Mouse (Mus musculus): ENCODE results near the gene Gpx1. TPM values are rescaled to one million over a fixed set of nuclear protein-coding genes. Genes with fewer than 3 reads are reported as not detected.
A peak's percentile ranks its signal among the peaks of the same experiment; 100 is the strongest.
"Not testable (repeated sequence)": the region's sequence is repeated elsewhere in the genome, so short reads cannot be mapped to it uniquely, and the experiment has no call there.

The Gpx1 gene
- total RNA-seq (2017) = 1,127 and 1,204 TPM in 2 replicates

DNA sequence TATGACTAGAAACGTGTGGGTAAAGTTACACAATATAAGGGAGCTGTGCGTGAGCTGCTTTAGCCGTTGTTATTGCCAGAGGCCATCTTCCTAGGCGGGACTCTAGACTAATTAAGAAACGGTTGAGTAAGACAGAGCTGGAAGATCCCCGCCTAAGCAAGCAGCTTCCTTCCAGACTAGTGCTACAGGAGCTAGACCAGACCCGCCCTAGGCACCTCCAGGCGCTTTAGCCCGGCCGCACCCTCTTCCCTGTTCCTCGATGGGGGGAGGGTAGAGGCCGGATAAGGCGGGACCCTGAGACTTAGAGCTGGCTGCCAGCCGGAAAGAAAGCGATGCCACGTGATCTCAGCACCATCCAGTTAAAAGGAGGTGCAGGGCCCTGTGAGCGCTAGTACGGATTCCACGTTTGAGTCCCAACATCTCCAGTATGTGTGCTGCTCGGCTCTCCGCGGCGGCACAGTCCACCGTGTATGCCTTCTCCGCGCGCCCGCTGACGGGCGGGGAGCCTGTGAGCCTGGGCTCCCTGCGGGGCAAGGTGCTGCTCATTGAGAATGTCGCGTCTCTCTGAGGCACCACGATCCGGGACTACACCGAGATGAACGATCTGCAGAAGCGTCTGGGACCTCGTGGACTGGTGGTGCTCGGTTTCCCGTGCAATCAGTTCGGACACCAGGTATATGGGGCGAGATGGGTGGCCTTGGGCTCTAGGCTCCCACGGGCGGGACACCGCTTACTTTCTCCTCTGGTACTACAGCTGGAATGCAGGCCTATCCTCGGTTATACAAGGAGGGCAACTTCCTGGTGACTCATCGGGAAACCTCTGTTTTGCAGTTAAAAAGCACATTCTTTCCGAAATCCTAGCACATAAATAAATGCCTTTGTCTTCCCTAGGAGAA is at the start of gene Gpx1:
Gene Gpx1, plus strand, starts transcription at position 18 of the 896 bp plus-strand sequence.
- ATAC-seq (replicated peaks; ENCODE audit: low read depth, poor library complexity, severe bottlenecking) = peak; percentile 75

DNA sequence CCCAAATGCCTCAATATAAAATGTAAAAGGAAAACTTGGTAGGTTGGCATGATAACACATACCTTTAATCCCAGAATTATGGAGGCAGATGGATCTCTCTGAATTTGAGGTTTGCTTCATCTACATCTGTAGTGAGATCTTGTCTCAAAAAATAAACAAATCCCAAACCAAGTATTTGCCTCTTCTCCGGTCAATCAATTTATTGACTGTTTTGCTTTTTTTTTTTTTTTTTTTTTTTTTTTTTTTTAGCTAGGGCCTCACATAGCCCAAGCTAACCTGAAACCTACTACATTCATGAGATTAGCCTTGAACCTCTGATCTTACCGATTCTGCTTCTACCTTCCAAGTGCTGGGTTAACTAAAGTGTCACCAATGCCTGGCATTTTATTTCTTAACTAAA is 49.4 kb upstream of the Gpx1 start:
- no peak for ATAC-seq (replicated peaks; ENCODE audit: low read depth, poor library complexity, severe bottlenecking)

DNA sequence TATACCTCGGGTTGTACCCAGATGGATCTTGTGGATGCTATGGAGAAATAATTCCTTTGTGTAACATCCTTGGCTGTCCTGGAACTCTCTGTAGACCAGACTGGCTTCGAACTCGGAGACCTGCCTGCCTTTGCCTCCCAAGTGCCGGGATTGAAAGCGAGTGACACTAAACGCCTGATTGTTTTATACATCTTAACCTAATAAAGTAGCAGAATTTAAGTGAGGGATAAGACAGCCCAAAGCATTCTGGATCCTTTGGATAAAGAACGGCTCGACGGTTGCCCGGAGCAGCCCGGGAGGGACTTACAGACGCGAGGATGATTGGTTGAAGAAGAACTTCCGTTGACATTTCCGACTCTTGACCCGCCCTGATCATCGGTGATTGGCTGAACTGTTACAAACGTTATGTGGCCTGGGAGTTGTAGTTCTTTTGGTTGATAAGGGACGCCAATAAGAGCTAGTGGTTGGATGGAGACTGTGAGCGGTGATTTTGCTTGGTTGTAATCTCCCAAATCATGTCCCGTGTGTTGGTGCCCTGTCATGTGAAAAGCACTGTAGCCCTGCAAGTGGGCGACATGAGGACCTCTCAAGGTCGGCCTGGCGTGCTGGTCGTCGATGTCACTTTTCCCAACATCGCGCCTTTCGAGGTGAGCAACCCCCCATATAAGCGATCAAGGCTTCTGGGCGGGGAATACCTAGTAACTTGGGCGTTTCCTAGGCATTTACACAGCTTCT is 48.5 kb upstream of the Gpx1 start, which contains the start of gene Nicn1:
Gene Nicn1, plus strand, starts transcription at position 414 of the 735 bp plus-strand sequence.
- peak; percentile 100 for ATAC-seq (replicated peaks; ENCODE audit: low read depth, poor library complexity, severe bottlenecking)

DNA sequence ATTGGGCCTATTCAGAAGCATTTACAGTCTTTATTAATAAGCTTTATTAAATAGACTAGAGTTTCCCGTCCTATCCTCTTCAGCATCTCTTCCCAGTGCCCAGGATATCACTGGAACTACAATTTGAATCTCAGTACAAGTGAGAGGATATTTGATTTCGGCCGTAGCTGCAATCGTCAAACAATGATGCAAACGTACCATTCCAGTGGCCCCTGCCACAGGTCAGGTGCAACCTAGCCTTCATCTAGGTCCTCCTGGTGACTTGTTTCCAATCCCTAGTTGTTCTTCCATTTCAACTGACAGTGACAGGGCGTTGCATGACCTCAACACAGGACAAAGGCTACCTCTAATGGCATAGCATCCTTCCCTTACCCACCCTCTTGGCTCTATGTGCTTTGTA is 47.9 kb upstream of the Gpx1 start:
- ATAC-seq (replicated peaks; ENCODE audit: low read depth, poor library complexity, severe bottlenecking) = no peak

DNA sequence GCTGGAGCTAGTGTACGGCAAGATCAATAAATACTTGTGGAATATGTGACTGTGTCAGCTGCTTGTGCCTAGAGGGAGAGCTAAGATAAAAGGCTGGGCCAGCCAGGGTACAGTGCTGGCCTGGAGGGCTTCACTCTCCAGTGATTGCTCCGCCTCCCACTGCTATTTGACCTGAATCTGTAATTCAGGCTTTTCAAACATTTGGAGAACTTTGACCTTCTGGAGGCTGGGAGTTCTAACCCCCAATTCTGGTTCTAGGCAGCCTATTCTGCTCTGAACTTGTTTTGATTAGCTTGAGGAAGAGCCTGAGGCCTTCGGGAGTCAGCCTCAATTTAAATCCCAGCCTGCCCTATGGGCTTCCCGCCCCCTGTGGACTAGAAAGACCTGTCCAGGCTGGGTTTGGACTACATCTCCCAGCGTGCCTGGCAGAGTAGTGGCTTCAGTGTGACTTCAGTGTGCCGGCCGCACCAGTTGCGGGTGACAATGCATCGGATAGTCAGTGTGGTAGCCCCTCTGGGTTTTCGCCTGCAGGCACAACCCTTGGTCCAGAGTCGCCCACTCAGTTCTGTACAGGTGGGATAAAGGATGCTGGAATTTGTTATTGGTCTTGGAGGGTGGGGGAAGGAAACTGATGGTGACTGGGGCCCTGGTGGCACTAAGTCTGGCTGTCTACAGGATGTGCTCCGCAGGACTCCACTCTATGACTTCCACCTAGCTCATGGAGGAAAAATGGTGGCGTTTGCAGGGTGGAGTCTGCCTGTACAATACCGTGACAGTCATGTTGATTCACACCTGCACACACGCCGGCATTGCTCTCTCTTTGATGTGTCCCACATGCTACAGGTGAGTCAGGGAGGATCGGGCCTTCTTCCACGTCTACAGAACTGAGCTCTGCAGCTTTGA is 42.0 kb upstream of the Gpx1 start, which contains the start of gene Amt:
Gene Amt, plus strand, starts transcription at position 401 of the 903 bp plus-strand sequence.
- no peak for ATAC-seq (replicated peaks; ENCODE audit: low read depth, poor library complexity, severe bottlenecking)

DNA sequence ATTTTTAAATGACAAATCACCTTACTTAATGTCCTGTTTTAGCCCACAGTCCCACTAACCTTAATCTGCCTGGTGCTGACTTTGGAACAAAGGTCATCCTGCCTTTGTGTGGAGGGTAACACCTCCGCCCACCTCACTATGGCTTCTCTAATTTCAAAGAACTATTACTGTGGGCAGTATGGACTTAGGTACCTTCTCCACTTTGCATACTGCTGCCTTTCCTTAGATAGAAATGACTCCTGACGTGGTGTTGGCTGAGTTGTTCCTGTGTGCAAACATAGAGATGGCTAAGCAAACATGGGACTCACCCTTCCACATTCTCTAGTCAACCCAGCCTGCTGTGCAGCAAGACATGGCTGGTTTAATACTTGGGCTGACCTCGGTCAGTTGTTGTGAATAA is 36.9 kb upstream of the Gpx1 start:
- ATAC-seq (replicated peaks; ENCODE audit: low read depth, poor library complexity, severe bottlenecking) = no peak

DNA sequence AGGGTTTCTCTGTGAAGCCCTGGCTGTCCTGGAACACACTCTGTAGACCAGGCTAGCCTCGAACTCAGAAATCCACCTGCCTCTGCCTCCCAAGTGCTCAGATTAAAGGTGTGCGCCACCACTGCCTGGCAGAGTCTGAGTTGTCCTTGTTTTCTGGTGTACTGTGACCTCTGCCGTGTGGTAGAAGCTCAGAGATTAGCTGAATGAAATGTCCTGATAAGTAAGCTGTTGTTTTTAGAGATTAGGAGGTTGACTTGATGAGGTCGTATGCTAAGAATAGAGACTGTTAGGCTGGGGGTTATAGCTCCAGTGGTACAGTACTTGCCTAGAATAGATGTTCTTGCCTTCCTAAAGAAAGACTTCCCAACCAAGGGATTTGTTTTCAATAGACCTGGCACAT is 34.0 kb upstream of the Gpx1 start:
- no peak for ATAC-seq (replicated peaks; ENCODE audit: low read depth, poor library complexity, severe bottlenecking)

DNA sequence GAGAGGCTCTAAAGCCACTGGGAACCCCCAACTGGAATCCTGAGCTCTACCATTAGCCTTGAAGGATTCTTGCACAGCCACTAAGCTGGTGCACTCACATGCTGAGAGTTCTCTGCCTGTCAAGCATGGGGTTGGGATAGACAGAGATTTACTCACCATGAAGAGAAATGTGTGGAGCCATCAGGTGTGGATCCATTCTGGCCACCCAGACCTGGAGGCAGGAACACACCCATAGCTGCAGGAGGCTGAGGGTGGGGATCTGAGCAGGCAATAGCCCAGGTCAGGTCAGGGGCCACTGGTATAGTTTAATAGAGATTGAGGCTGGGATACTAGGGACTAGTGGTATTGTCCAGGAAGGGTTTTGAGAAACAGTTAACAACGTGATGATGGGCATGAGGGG is 33.5 kb upstream of the Gpx1 start:
- no peak for ATAC-seq (replicated peaks; ENCODE audit: low read depth, poor library complexity, severe bottlenecking)

DNA sequence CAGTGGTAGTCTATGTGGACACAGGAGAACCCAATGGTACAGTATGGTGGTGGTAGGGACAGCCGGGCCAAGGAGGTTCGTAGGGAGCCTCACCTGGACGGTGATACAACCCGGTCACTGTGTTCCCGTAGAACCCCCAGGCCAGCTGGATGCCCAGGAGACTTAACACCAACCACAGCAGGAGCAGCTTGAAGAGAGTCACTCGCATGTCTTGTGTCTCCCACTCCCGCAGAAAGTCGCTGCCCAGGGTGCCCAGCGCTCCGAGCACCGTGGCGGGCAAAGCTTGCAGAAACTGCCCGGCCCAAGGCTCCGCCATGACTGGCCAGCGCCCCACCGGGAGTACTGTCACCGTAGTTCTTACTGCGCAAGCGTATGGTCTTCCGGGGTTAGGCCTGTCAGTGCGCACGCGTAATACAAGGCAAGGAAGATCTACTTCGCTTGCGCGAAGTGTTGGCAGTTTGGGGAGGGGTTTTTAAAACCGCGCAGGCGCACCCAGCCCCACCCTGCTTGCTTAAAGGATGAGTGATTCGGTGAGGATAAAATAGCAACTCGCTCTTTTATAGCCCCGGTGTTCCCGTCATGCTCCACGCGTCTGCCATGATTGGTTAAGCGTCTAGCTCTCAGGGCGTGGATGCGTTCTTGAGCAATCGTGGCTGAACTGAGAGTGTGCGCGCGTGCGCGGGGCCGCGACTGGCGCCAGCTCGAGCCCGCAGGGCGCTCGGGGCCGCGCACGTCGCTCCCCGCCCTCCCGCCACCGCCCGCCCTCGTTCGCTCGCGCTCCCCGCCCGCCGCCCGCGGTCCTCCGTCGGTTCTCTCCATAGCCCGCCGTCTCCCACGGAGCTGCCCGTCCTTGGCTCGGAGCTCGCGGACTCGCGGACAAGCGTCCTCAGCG is 32.8 kb upstream of the Gpx1 start, which contains the start of the genes Rhoa and Tcta:
Gene Rhoa, plus strand, starts transcription at position 501 of the 892 bp plus-strand sequence.
Gene Tcta, minus strand, starts transcription at position 532 of the 892 bp plus-strand sequence.
- peak; percentile 96 for ATAC-seq (replicated peaks; ENCODE audit: low read depth, poor library complexity, severe bottlenecking)

DNA sequence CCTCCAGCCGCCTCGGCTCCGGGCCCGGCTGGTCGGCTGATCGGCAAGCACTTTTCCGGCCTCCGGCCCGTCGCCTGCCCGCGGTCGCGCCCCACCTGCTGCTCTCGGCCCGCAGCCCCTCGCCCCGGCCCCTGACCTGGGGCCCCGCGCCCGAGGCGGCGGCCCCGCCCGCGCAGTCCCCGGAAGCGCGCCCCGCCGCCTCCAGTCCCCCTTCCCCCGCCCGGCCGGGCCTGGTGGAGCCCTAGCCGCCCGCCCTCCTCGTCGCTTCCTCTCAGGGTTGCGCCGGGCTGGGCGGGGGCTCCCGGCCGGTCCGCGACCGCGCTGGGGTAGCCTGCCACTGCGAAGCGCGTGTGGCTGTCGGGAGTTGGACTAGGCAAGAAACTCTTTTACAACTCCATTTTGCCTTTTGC is 32.1 kb upstream of the Gpx1 start:
- ATAC-seq (replicated peaks; ENCODE audit: low read depth, poor library complexity, severe bottlenecking) = peak; percentile 53

DNA sequence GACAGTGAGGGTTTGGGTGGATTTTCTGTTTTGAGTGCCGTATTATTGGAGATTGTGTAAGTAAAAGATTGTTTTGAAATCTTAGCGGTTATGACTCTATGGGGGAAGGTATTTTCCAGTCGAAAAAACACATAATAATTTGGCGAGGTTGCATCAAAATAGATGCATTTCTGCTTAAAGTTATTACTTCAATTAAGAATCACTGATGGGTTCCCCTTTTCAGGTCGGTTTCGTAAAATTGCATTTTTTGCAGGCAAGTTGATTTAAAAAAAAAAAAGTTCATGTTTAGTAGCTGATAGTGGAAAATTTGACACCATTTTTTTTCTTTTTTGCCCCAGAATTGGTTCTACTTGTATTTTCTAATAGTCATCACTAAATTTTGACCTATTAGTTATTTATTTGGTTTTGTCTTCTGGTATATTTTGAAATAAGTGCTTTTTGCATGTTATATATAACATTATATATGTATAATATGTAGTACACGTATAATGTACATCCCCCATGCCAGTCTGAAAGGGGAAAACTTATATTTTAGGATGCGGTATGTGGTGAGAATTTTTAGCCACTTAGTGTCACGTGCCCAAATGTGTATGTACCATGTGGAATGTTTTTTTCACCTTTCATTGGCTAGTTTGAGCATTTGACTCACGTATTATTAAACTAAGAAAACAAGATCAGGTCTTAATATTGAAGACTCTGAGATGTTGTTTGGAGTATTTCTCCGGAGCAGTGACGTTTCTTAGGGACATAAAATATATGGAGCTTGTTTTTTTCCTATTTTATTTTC is 31.5 kb upstream of the Gpx1 start:
- no peak for ATAC-seq (replicated peaks; ENCODE audit: low read depth, poor library complexity, severe bottlenecking)

DNA sequence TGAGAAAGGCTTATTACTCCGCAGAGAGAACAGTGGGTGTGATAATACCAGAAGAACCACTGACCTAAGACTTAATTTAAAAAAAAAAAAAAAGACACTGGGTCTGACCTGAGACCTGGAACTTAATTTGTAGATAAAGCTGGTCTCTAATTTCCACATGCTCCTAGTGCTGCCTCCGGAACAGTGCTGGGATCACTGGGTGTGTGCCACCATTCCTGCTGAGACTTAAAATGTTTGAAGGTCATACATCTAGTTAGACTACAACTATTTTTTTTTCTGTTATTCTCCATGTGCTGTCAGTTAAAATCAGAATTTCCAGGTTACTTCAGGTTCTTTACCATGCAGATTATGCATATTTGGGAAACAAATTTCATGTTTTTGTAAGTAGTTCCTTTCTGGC is 30.6 kb upstream of the Gpx1 start:
- no peak for ATAC-seq (replicated peaks; ENCODE audit: low read depth, poor library complexity, severe bottlenecking)

DNA sequence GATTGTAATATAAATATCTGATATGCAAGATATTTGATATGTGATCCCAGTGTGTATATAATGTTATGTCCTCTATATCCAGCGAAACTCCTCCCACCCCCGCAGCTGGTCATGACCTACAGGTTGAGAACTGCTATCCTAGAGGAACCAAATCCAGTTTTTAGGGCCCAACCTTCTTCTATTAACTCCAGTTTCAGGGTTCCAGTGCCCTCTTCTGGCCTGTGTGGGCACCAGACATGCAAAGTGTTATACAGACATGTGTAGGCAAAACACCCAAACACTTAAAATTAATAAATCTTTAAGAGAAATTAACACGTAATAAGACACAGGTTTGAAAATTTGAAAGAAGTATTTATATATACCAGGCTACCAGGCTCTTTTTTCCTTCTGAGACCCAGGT is 21.1 kb upstream of the Gpx1 start:
- no peak for ATAC-seq (replicated peaks; ENCODE audit: low read depth, poor library complexity, severe bottlenecking)

DNA sequence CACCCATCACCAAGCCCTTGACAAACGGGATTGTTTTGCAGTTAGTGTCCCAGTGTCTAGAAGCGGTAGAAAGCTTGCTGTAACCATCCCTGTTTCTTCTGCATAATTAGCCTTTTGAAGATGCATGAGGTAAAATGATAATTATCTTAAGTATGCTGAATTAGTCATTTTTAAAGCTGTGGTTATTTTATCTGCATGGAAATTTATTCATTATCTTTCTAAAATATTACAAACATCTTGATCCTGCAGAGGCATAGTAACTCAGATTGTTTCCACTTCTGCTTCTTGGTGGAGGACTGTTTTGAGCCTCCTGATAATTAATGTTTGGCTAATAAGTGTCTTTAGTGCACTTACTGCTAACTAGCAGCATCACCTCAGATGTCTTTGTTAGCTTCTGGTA is 20.2 kb upstream of the Gpx1 start:
- no peak for ATAC-seq (replicated peaks; ENCODE audit: low read depth, poor library complexity, severe bottlenecking)

DNA sequence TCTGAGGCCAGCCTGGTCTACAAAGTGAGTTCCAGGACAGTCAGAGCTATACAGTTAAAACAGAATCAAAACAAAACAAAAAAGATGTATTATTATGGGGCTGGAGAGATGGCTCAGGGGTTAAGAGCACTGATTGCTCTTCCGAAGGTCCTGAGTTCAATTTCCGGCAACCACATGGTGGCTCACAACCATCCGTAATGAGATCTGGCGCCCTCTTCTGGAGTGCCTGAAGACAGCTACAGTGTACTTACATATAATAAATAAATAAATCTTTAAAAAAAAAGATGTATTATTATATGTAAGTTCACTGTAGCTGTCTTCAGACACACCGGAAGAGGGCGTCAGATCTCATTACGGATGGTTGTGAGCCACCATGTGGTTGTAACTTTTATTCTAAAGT is 16.6 kb upstream of the Gpx1 start:
- not testable (repeated sequence) for ATAC-seq (replicated peaks; ENCODE audit: low read depth, poor library complexity, severe bottlenecking)

DNA sequence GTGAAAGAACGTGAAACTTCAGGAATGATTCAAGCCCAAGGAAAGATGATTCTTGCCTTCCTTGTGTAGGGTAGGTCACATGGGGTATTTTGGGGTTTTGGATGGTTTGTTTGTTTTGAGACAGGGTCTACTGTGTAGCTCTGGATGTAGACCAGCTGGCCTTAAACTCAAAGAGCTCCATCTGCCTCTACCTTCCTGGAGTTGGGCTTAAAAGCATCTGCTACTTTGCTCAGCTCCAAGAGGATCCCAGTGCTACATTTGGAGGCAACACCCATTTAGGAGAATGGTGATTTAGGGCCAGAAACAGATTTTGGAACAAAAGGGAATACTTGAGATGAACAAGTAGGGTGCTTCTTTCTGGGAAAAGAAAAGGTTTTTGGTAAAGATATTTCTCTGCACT is 13.9 kb upstream of the Gpx1 start:
- ATAC-seq (replicated peaks; ENCODE audit: low read depth, poor library complexity, severe bottlenecking) = no peak

DNA sequence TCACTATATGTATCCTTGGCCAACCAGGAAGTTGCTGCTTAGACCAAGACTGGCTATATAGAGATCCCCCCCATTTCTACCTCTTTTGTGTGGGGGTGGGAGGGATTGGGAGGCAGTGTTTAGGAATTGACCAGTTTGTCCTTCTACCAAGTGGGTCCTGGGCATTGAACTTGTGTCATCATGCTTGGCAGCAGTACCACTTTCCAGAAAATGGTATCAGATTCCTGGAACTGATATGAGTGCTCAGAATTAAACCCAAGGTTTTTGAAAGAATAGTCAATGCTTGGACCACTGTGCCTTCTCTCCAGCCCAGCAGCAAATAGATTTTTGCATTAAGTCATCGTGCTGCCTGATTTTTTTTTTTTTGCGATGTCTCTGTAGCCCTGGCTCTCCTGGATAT is 12.9 kb upstream of the Gpx1 start:
- no peak for ATAC-seq (replicated peaks; ENCODE audit: low read depth, poor library complexity, severe bottlenecking)

DNA sequence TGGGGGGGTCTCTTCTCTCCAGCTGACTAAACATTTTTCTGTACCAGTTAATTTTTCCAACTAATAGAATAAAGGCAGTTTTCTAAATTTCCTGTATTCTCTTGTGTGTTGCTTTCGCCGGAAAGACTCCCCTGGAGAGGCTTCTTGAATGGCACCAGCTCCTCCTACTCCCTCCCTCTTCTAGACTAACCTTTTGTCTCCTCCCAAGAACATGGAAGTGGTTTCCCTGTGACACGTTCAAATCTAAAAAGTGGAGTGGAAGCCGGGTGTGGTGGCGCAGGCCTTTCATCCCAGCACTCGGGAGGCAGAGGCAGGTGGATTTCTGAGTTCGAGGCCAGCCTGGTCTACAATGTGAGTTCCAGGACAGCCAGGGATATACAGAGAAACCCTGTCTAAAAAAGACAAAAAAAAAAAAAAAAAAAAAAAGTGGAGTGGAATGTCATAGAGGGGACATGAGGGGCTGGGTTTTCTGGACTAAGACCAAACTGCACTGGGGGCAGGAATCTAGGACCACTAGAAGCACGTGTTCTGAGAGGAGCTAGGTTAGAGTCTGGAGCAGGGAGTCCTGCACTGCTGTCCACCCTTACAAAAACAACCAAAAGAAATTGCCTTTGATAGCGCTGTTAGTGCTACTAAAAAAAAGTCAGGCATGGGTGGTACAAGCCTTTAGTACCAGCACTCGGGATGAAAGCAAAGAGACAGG is 704 bp upstream of the Gpx1 start:
- ATAC-seq (replicated peaks; ENCODE audit: low read depth, poor library complexity, severe bottlenecking) = no peak
